Mouse (Mus musculus): ENCODE data around the gene Ndufa4l2.

GRCm38 (mm10) chr10:127514764-127515163 is at the start of gene Ndufa4l2:
- TF ChIP-seq GATA1 (IDR thresholded peaks at IDR 0.05; ENCODE audit: borderline replicate concordance, low read length) (no peak), FLI1 (IDR thresholded peaks at IDR 0.05; ENCODE audit: low read length) (no peak)

Data from megakaryocyte, embryonic 14.5 days (primary cell).